Mouse (Mus musculus) gastrocnemius, adult 18-20 months (tissue): ENCODE measurements around the gene Fam69b. TPM values are rescaled to one million over a fixed set of nuclear protein-coding genes. Genes with fewer than 3 reads are reported as not detected.

Experiments used
- DNase-seq: peaks from one replicate; pipeline ENCODE4 v3.0.0; 2021; ENCODE audit warnings: low spot score
- long read RNA-seq, 2 experiments: library from polyadenylated mRNA; stranded (forward); transcript quantifications; one replicate each; pipeline ENCODE4 v2.0.0; 2021
- total RNA-seq, 2 experiments: library from RNA; stranded (reverse); gene quantifications; 2 replicates each; pipeline ENCODE4 v1.2.3; 2021

Fam69b gene
- total RNA-seq: 1 to 10 TPM; 1.9 TPM
- long read RNA-seq, experiment 1, partial matches to known transcripts: 0 of 3 reads
- long read RNA-seq, experiment 1, other reads (novel, unspliced or antisense): 0 of 3 reads
- long read RNA-seq, experiment 2: 0 reads

DNA sequence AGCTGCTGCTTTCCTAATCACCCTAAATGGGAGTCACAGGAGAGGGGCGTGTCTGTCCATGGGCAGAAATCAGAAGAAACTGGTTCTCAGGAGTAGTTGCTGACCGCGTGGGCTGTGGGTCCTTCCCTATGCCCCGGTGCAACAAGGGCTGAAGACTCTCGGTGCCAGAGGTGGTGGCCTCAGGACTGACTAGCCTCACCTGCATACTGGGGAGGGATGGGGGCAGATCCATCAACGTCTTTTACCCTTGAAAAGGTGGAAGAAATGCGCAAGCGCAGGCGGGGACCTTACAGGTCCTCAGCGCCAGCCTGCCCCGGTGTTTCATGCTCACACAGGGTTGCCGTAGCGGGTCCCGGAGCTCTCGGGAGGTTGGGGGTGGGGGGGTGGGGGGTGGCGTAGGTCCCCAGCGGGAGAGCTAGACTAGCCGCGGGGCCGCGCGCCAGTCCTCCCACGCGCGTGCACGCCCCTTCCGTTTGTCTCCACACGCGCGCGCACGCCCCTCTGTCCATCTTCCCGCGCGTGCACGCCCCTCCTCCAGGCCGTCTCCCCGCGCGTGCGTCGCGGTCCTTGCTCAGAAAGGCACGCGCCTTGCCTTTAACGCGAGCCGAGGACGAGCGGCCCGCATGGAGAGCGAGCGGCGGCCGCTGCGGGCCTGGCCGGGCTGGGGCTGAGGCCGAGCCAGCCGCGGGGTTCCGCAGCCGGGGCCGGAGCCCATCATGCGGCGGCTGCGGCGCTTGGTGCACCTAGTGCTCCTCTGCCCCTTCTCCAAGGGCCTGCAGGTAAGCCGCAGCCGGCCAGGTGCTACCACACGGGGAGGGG, at the start of gene Fam69b:
Gene Fam69b, plus strand, starts transcription at position 537 of the 819 bp plus-strand sequence.
- peak; percentile 39 for DNase-seq

GRCm38 (mm10) chr2:26579714-26580113, 48.5 kb upstream of the Fam69b start, which contains the start of gene Egfl7:
Egfl7 (plus strand) TSS chr2:26580014.
- DNase-seq: no peak

GRCm38 (mm10) chr2:26580751-26581150, 47.5 kb upstream of the Fam69b start:
- DNase-seq: no peak

DNA sequence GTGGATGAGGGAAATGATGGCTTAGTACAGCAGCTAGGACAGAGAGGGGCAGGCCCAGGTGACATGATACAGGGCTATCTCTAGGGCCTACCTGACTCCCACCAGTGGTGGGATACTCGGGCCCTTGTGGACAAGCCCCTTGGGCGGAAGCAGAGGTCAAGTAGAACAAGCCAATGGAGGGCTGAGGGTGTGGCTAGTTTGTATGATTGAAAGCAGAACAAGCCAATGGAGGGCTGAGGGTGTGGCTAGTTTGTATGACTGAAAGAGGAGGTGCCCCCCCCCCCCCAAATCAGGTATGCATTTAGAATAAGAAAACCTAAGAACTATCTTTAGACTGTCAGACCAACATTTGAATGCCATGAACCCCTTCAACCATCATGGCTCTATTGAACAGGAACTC, 46.1 kb upstream of the Fam69b start:
- no peak for DNase-seq

DNA sequence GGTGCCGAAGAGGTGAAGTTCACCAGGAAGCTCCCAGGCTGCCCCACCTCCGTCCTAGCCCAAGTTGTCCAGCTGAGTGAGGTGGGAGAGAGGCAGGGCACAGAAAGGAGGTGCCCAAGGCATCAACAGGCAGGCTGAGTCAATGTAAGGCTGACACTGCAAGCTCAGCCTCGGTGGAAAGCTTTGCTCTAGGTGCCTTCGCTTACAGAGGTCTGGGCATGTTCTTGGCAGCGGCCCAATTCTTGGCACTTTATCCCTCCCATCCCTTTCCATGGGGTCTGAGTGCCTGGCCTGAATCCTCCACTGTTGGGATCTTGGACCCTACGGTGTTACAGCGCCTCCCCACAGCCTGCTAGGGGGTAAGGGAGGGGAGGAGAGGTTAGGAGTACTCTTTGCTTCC, 45.5 kb upstream of the Fam69b start:
- no peak for DNase-seq

DNA sequence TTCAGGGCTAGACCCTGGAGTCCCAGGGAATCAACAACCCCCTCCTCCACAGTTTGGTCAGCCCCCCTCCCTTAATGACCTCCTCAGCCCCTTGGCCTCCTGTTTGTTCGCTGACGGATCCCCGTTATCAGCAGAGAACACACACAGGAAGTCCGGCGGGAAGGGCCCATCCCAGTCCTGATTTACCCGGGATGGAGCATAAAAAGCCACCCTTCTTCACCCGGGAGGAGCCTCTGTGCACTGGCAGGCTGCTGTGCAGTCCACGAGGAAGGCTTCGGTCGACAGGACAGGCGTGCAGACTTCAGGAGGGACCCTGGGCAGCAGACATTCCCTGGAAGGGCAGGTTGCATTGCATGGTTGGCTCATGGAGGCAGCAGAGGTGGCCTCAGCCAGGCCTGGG, 44.6 kb upstream of the Fam69b start:
- peak; percentile 46 for DNase-seq

GRCm38 (mm10) chr2:26585713-26586112, 42.5 kb upstream of the Fam69b start:
- DNase-seq: peak; percentile 54

GRCm38 (mm10) chr2:26586294-26587043, 41.8 kb upstream of the Fam69b start, which contains the start of gene Gm20532:
Gm20532 (plus strand) TSS chr2:26586639.
- DNase-seq: no peak

DNA sequence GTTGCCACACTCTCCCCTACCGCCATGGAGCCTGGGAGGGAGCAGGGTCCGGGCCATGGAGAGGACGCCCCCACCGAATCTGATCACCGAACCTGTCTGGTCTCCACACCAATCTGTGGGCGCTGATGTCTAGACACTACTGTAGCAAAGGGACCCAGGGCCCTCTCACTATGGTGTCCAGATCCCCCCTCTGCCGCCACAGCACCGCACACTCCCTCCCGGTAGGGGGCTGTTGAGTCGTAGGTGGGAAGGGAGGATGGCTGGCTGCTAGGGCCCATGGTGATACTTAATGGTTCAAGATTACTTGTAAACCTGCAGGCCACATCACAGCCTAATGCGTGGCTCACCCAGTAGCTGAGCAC, 41.2 kb upstream of the Fam69b start:
- no peak for DNase-seq

DNA sequence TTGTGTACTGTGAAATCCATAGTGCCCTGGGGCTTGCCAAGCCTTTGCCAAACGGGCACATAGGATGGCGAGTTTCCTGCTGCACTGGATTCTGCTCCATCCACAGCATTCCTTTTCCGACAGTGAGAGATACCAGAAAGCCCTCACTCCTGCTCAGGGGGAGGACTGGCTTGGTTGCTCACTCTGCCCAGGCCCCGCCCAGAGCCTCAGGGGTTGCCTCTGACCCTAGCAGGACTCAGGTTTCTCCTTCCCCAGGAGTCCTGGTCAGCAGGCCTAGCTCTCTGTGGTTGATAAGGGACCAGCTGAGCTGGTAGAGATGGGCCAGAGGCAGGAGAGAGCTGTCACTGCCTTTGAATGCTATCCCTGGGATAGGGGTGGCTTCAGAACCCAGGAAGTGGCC, 39.7 kb upstream of the Fam69b start:
- DNase-seq: no peak

DNA sequence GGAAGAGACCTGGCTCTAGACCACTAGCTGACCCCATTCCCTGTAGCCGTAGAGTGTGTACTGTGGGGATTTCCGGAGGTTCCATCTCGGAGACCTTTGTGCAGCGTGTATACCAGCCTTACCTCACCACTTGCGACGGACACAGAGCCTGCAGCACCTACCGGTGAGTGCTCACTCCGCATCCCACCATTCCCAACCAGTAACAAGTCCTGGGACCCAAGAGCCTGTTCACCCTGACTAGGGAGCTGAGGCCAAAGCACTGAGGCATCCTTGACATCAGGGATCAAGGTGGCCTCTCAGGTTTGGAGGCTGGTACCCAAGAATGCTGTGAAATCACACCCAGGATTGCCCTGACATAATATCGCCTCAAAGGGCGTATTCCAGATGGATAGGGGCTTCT, 39.0 kb upstream of the Fam69b start:
- no peak for DNase-seq

DNA sequence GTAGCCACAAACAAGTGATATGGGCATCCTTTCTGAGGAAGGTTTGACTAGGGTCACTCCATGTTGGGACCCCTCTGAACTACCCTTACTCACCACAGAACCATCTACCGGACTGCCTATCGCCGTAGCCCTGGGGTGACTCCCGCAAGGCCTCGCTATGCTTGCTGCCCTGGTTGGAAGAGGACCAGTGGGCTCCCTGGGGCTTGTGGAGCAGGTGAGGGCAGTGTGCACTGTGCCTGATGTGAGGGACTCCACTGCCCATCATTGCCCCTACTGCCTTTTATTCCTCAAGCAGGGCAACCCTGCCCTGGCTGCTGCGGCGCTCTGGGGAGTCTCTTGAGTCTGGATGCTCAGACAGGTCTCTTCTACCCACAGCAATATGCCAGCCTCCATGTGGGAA, 38.0 kb upstream of the Fam69b start:
- DNase-seq: no peak

DNA sequence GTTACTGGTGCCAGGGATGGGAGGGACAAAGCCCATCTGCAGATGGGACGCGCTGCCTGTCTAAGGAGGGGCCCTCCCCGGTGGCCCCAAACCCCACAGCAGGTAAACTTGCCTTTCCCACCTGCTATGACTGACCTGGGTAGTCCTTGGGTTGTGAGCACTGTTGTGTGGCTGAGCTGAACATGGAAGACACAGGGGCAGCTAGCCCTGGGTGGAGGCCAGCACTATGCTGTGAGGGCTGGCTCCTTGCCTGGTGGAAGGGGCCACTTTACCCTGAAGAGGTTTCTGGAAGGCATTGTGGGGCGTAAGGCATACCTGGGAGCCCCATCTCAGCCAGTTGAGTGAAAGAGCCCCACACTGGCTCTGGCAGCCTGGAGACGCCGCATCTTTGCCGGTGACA, 37.3 kb upstream of the Fam69b start:
- no peak for DNase-seq

DNA sequence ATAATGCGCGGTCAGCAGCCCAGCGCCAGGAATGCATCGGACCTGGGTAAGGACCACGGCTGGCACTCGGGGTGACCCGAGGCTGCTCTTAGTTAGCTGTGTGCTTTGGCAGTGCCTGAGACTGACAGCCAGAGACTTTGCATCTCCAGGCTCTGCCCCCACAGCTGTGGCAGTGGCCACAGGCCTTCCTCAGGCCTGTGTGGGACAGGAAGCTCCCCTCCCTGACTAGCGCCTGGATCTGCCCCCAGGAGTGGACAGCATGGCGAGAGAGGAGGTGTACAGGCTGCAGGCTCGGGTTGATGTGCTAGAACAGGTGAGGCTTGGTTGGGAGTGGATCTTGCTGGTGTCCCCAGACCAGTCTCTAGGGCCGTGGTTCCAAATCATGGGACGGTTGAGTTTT, 36.8 kb upstream of the Fam69b start:
- no peak for DNase-seq

GRCm38 (mm10) chr2:26593211-26594021, 34.8 kb upstream of the Fam69b start:
- no peak for DNase-seq

DNA sequence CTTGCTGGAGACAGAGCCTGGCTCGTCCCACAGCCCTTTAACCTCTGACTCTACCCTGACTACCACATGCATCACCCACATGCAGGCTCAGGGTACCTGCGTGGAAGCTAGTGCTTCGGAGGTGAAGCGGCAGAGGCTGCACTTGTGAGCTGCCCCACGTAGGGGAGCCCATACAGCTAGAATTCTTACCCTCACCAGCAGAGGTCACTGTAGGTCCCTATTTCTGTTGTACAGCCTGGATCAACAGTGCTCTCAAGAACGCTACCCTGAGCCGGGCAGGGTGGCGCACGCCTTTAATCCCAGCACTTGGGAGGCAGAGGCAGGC, 34.3 kb upstream of the Fam69b start:
- peak; percentile 75 for DNase-seq

GRCm38 (mm10) chr2:26594461-26594933, 33.8 kb upstream of the Fam69b start:
- DNase-seq: no peak

DNA sequence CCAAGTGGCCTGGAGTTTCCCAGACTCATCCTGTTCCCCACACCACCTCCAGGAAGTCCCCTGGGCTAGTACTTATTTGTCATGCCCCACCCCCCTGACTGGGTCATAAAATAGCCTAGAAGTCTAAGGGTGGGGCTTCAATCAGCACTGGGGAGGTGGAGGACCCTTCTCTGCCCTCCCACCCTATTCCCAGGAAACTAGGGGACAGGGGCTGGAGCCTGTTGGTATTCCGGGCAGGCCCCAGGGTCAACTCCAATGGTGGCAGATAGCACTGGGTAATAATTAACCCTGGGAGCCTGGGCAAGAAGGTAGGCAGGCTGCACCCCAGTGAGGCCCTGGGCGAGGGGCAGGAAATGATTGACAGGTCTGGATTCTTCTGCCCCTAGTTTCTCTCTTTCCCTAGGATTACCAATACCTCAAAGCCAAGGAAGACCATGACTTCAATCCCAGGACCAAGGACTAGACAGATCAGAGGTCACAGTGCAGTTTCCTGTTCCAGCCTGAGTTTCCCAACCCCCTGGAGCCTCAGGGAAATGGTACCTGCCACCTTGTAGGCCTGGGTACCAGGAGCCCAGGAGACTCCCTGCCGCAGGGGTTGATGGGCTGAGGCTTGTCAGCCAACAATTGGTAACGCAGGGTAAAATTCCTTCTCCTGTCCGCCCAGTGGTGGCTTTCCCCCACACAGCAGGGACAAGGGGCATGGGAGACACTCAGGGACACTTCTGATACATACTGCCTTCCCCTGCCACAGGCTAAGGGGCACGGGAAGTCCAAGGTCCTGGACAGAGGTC, 33.1 kb upstream of the Fam69b start:
- no peak for DNase-seq

GRCm38 (mm10) chr2:26595725-26596435, 32.4 kb upstream of the Fam69b start:
- DNase-seq: no peak

DNA sequence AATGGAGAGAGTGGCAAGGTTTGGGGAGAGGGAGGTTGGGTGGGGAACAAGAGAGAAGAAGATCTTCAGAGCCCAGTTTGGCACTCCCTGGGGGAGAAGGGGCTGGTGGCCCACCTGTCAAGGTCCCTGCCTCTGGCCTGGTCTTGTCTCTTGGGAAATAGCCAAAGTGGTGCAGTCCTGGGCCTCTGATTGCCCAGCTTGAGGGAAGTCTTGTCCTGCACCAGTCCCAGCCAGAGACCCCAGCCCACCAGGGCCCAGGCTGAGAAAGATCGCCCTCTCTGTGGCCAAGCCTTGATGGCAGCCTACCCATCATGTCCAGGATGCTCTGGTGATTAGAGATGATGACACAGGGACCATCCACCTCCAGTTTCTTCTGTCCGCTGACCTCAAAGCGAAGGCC, 31.4 kb upstream of the Fam69b start:
- DNase-seq: no peak
